Mouse (Mus musculus): ENCODE results near the gene Pcsk4. TPM values are rescaled to one million over a fixed set of nuclear protein-coding genes. Genes with fewer than 3 reads are reported as not detected.

The Pcsk4 gene
- polyA plus RNA-seq, 1 experiment from 2014 or later, result 2.4 TPM

- Histone ChIP-seq H3K36me3 (no peaks in the 10 kb centered on the region), H3K4me3 (no peak overlapping the region), H3K4me1 (peaks cover 6% of the 10 kb centered on the region), H3K4me2 (replicated peaks) (no peak overlapping the region), H3K9ac (replicated peaks) (no peak overlapping the region), H3K9me3 (peaks cover 5% of the 10 kb centered on the region), H3K27me3 (peaks cover 71% of the 10 kb centered on the region), H3K27ac (replicated peaks) (no peak overlapping the region)
- no peak for ATAC-seq (ENCODE audit: low FRiP score, low read depth)
- 33% methylated on average over 6 of the region's 6 CpGs for WGBS
Observed at GRCm38 (mm10) chr10:80363734-80364133, 34.4 kb upstream of the Pcsk4 start.

DNA sequence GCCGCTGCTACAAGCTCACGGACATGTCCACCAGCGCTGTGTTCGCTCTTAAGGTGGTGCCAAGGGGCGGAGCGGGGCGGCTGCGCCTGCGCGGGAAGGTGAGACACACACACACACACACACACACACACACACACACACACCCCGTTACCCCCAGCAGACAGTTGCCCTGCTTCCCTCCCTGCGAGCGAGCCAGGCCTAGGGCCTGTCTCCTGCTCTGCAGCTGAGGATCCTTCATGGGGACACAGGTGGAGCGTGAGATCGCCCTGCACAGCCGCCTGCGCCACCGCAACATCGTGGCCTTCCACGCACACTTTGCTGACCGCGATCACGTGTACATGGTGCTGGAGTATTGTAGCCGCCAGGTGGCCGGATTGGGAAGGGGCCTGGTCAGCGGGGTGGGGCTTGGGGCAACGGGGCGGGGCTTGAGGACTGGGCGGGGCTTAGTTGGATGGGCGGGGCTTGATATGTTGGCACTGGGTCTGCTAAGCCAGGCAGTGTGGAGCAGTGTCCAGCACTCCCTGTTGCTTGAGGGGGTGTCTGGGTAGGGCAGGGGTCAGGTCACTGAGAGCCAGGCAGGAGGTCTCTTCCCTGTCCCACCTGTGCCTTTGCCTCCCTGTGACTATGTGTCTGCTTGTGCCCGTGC, 28.8 kb upstream of the Pcsk4 start:
- Histone ChIP-seq H3K9ac (replicated peaks) (no peak overlapping the region; the same call in 1 of the 2 replicates), H3K4me2 (replicated peaks) (peak overlapping the region; percentile 34), H3K27me3 (peaks cover 97% of the 10 kb centered on the region), H3K4me3 (0 out of 2 replicates have a peak overlapping the region, but pooled peaks have one; percentile 7), H3K4me1 (peaks cover 17% of the 10 kb centered on the region), H3K36me3 (no peaks in the 10 kb centered on the region), H3K9me3 (no peaks in the 10 kb centered on the region), H3K27ac (replicated peaks) (no peak overlapping the region)
- WGBS, result 7% methylated on average over 31 of the region's 31 CpGs
- 0 out of 2 replicates have a peak, but pooled peaks have one; percentile 30 for ATAC-seq (ENCODE audit: low FRiP score, low read depth)

- Histone ChIP-seq H3K4me2 (replicated peaks) (no peak overlapping the region), H3K9ac (replicated peaks) (no peak overlapping the region), H3K9me3 (no peaks in the 10 kb centered on the region), H3K4me3 (no peak overlapping the region), H3K27ac (replicated peaks) (no peak overlapping the region), H3K4me1 (peaks cover 17% of the 10 kb centered on the region), H3K27me3 (peaks cover 97% of the 10 kb centered on the region), H3K36me3 (no peaks in the 10 kb centered on the region)
- 30% methylated on average over 7 of the region's 7 CpGs for WGBS
- ATAC-seq (ENCODE audit: low FRiP score, low read depth), result no peak
Observed at GRCm38 (mm10) chr10:80357336-80357735, 28.0 kb upstream of the Pcsk4 start.

GRCm38 (mm10) chr10:80356737-80357136, 27.4 kb upstream of the Pcsk4 start:
- WGBS, result 2% methylated on average over 34 of the region's 34 CpGs
- ATAC-seq (ENCODE audit: low FRiP score, low read depth), result no peak
- H3K36me3 ChIP-seq, result no peaks in the 10 kb centered on the region
- no peak overlapping the region for H3K9ac ChIP-seq (replicated peaks)
- no peaks in the 10 kb centered on the region for H3K9me3 ChIP-seq
- H3K27ac ChIP-seq (replicated peaks), result no peak overlapping the region
- H3K4me3 ChIP-seq, result peak overlapping the region; percentile 34
- peak overlapping the region; percentile 44 for H3K4me2 ChIP-seq (replicated peaks)
- H3K27me3 ChIP-seq, result peaks cover 100% of the 10 kb centered on the region
- peaks cover 17% of the 10 kb centered on the region for H3K4me1 ChIP-seq

GRCm38 (mm10) chr10:80356001-80356682, 26.8 kb upstream of the Pcsk4 start, which contains the start of gene Plk5:
Plk5 (plus strand) TSS chr10:80356459.
- Histone ChIP-seq H3K9me3 (no peaks in the 10 kb centered on the region), H3K4me3 (peak within 1 kb of the TSS; percentile 34), H3K4me1 (peaks cover 17% of the 10 kb centered on the region), H3K9ac (replicated peaks) (no peak within 1 kb of the TSS), H3K36me3 (no peaks in the 10 kb centered on the region), H3K27me3 (peaks cover 100% of the 10 kb centered on the region), H3K27ac (replicated peaks) (no peak within 1 kb of the TSS), H3K4me2 (replicated peaks) (peak within 1 kb of the TSS; percentile 44)
- WGBS, result 1% methylated on average over 51 of the region's 53 CpGs
- ATAC-seq (ENCODE audit: low FRiP score, low read depth), result no peak

DNA sequence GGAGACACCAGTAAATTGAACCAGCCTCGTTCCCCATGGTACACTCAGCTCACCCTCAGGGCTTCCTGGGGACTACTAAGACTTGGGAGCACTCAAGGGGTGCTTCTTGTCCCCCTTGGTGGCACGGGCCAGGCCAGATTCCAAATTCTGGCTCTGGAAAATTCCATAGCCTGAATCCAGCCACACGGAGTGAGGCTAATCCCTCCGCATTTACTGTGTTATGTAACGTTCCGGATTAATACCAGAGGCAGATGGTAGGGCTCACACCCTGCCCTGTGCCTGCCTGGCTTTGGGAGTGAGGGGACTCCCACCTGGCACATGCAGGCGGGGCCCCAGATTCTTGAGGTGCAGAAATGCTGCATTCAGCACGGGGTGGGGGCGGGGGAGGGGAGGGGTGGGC, 26.1 kb upstream of the Pcsk4 start:
- no peaks in the 10 kb centered on the region for H3K36me3 ChIP-seq
- no peak overlapping the region for H3K9ac ChIP-seq (replicated peaks)
- H3K4me2 ChIP-seq (replicated peaks), result no peak overlapping the region
- 7% methylated on average over 8 of the region's 9 CpGs for WGBS
- ATAC-seq (ENCODE audit: low FRiP score, low read depth), result no peak
- H3K9me3 ChIP-seq, result no peaks in the 10 kb centered on the region
- no peak overlapping the region for H3K27ac ChIP-seq (replicated peaks)
- H3K4me3 ChIP-seq, result no peak overlapping the region
- peaks cover 17% of the 10 kb centered on the region for H3K4me1 ChIP-seq
- peaks cover 100% of the 10 kb centered on the region for H3K27me3 ChIP-seq

- H3K9ac ChIP-seq (replicated peaks), result no peak overlapping the region
- peaks cover 99% of the 10 kb centered on the region for H3K27me3 ChIP-seq
- peaks cover 26% of the 10 kb centered on the region for H3K4me1 ChIP-seq
- H3K4me3 ChIP-seq, result no peak overlapping the region
- no peak overlapping the region for H3K27ac ChIP-seq (replicated peaks)
- 72% methylated on average over 8 of the region's 8 CpGs for WGBS
- H3K9me3 ChIP-seq, result no peaks in the 10 kb centered on the region
- no peak for ATAC-seq (ENCODE audit: low FRiP score, low read depth)
- no peak overlapping the region for H3K4me2 ChIP-seq (replicated peaks)
- H3K36me3 ChIP-seq, result no peaks in the 10 kb centered on the region
Observed at GRCm38 (mm10) chr10:80352727-80353126, 23.4 kb upstream of the Pcsk4 start.

GRCm38 (mm10) chr10:80351896-80352295, 22.6 kb upstream of the Pcsk4 start:
- WGBS, result 16% methylated on average over 11 of the region's 11 CpGs
- no peak for ATAC-seq (ENCODE audit: low FRiP score, low read depth)

GRCm38 (mm10) chr10:80350292-80350691, 21.0 kb upstream of the Pcsk4 start:
- ATAC-seq (ENCODE audit: low FRiP score, low read depth), result peak; percentile 71
- Histone ChIP-seq H3K9ac (replicated peaks) (no peak overlapping the region), H3K36me3 (no peaks in the 10 kb centered on the region), H3K4me1 (peaks cover 16% of the 10 kb centered on the region), H3K4me2 (replicated peaks) (no peak overlapping the region), H3K27me3 (peaks cover 98% of the 10 kb centered on the region), H3K9me3 (no peaks in the 10 kb centered on the region), H3K4me3 (no peak overlapping the region), H3K27ac (replicated peaks) (no peak overlapping the region)
- 4% methylated on average over 7 of the region's 7 CpGs for WGBS

More at GRCm38 (mm10) chr10:80351896-80352295, 22.6 kb upstream of the Pcsk4 start:
- H3K36me3 ChIP-seq, result no peaks in the 10 kb centered on the region
- no peak overlapping the region for H3K27ac ChIP-seq (replicated peaks)
- peaks cover 25% of the 10 kb centered on the region for H3K4me1 ChIP-seq
- peaks cover 99% of the 10 kb centered on the region for H3K27me3 ChIP-seq
- H3K9ac ChIP-seq (replicated peaks), result no peak overlapping the region
- H3K4me3 ChIP-seq, result no peak overlapping the region
- H3K4me2 ChIP-seq (replicated peaks), result no peak overlapping the region
- no peaks in the 10 kb centered on the region for H3K9me3 ChIP-seq

- Histone ChIP-seq H3K9me3 (no peaks in the 10 kb centered on the region), H3K36me3 (no peaks in the 10 kb centered on the region), H3K4me2 (replicated peaks) (peak overlapping the region; percentile 42; the same call in 1 of the 2 replicates), H3K9ac (replicated peaks) (no peak overlapping the region), H3K4me1 (peaks cover 21% of the 10 kb centered on the region), H3K27me3 (peaks cover 98% of the 10 kb centered on the region), H3K27ac (replicated peaks) (no peak overlapping the region), H3K4me3 (peak overlapping the region; percentile 20; the same call in 1 of the 2 replicates)
- no peak for ATAC-seq (ENCODE audit: low FRiP score, low read depth)
- 12% methylated on average over 26 of the region's 26 CpGs for WGBS
Observed at GRCm38 (mm10) chr10:80348981-80349380, 19.7 kb upstream of the Pcsk4 start.

DNA sequence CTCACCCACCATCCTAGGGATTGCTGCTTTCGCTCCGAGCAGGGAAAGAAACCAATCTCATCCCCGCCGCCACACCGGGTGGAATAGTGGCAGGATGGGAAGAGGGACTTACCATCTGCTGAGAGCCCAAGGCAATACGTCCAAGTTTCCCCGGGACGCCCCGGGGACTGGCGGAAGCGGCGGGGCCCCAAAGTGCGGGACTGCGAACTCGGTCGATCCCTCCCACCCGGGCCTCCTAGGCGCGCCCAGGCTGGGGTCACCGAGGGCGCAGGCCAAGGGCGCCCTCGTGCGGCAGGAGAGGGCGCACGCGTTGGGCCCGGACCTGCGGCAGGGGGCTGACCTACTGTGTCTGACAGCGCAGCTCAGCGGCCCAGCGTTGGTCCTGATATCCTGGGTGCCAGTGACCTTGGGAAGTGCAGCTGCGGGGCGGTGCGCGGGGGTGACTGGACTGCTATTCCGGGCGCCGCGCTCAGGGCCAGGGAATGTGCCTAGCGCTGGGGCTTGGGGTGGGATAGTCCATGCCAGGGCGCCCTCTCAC, 19.0 kb upstream of the Pcsk4 start, which contains the start of gene Adamtsl5:
Adamtsl5 (minus strand) TSS at position 169 of the 538 bp plus-strand sequence.
- H3K36me3 ChIP-seq, result no peaks in the 10 kb centered on the region
- peaks cover 24% of the 10 kb centered on the region for H3K4me1 ChIP-seq
- ATAC-seq (ENCODE audit: low FRiP score, low read depth), result no peak
- H3K27me3 ChIP-seq, result peaks cover 98% of the 10 kb centered on the region
- no peak within 1 kb of the TSS for H3K9ac ChIP-seq (replicated peaks)
- H3K27ac ChIP-seq (replicated peaks), result no peak within 1 kb of the TSS
- WGBS, result 2% methylated on average over 36 of the region's 42 CpGs
- peak within 1 kb of the TSS; percentile 20; the same call in 1 of the 2 replicates for H3K4me3 ChIP-seq
- H3K9me3 ChIP-seq, result no peaks in the 10 kb centered on the region
- peak within 1 kb of the TSS; percentile 42 for H3K4me2 ChIP-seq (replicated peaks)

- Histone ChIP-seq H3K27me3 (peaks cover 98% of the 10 kb centered on the region), H3K4me2 (replicated peaks) (no peak overlapping the region), H3K4me3 (no peak overlapping the region), H3K9ac (replicated peaks) (no peak overlapping the region), H3K27ac (replicated peaks) (no peak overlapping the region), H3K9me3 (no peaks in the 10 kb centered on the region), H3K4me1 (peaks cover 32% of the 10 kb centered on the region), H3K36me3 (no peaks in the 10 kb centered on the region)
- 16% methylated on average over 17 of the region's 17 CpGs for WGBS
- ATAC-seq (ENCODE audit: low FRiP score, low read depth), result no peak
Observed at GRCm38 (mm10) chr10:80347514-80347967, 18.2 kb upstream of the Pcsk4 start.
